Mouse (Mus musculus): ENCODE results near the gene Cdh23.

DNA sequence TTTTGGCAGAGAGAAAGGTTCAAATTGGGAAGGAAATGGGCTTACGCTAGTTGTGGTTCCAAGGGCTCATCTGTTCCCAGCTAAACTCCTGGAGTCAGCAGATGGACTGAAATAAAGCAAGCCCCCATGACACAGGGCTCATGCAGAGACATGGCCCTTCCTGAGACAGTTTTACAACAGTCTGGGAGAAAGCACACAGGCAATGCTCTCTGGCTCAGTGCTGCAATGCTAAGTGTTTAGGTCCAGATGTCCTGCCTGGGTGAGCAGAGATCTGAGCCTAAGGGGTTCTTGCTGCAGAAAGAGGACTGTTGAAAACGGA lies 334.0 kb downstream of the Cdh23 start:
- TF ChIP-seq CTCF (IDR thresholded peaks at IDR 0.05; ENCODE audit: low read depth, low read length) (no peak), TAL1 (conservative IDR thresholded peaks at IDR 0.05; ENCODE audit: low read depth, low read length) (no peak)

Measured in G1E (cell line).